Mouse (Mus musculus): ENCODE data around the gene Hacd4. TPM values are rescaled to one million over a fixed set of nuclear protein-coding genes. Genes with fewer than 3 reads are reported as not detected.

The Hacd4 gene
- 1 to 10 TPM; 1.5 to 2.0 TPM for total RNA-seq (2021)
- long read RNA-seq, experiment 1, full-length matches to known transcripts, result 1 of 1 reads
- long read RNA-seq, experiment 1, partial matches to known transcripts, result 0 of 1 reads
- long read RNA-seq, experiment 1, other reads (novel, unspliced or antisense), result 0 of 1 reads
- long read RNA-seq, experiment 2, full-length matches to known transcripts, result 1 of 3 reads
- long read RNA-seq, experiment 2, partial matches to known transcripts, result 0 of 3 reads
- long read RNA-seq, experiment 2, other reads (novel, unspliced or antisense), result 2 of 3 reads

GRCm38 (mm10) chr4:88438326-88438989 lies at the start of gene Hacd4:
Gene Hacd4 (minus strand): TSS chr4:88438928.
- DNase-seq (ENCODE audit: low spot score in 2 of 2), result peak in 1 of 2 experiments; percentile 11

GRCm38 (mm10) chr4:88488107-88488506 lies 49.4 kb upstream of the Hacd4 start:
- DNase-seq (ENCODE audit: low spot score in 2 of 2), result no peak

GRCm38 (mm10) chr4:88480130-88480529 lies 41.4 kb upstream of the Hacd4 start:
- DNase-seq (ENCODE audit: low spot score in 2 of 2), result no peak

GRCm38 (mm10) chr4:88478809-88479186 lies 40.1 kb upstream of the Hacd4 start:
- DNase-seq (ENCODE audit: low spot score in 2 of 2), result no peak

GRCm38 (mm10) chr4:88478177-88478808 lies 39.6 kb upstream of the Hacd4 start:
- DNase-seq (ENCODE audit: low spot score in 2 of 2), result no peak

GRCm38 (mm10) chr4:88476511-88477210 lies 37.9 kb upstream of the Hacd4 start:
- no peak for DNase-seq (ENCODE audit: low spot score in 2 of 2)

- DNase-seq (ENCODE audit: low spot score in 2 of 2), result no peak
These were observed 37.4 kb upstream of the Hacd4 start for GRCm38 (mm10) chr4:88476084-88476483.

GRCm38 (mm10) chr4:88471528-88471927 lies 32.8 kb upstream of the Hacd4 start:
- no peak for DNase-seq (ENCODE audit: low spot score in 2 of 2)

- DNase-seq (ENCODE audit: low spot score in 2 of 2), result no peak
These were observed 25.8 kb upstream of the Hacd4 start for GRCm38 (mm10) chr4:88464574-88464973.

- no peak for DNase-seq (ENCODE audit: low spot score in 2 of 2)
These were observed 24.4 kb upstream of the Hacd4 start for GRCm38 (mm10) chr4:88462981-88463646.

- DNase-seq (ENCODE audit: low spot score in 2 of 2), result no peak
These were observed 23.8 kb upstream of the Hacd4 start for GRCm38 (mm10) chr4:88462501-88462900.

GRCm38 (mm10) chr4:88461315-88461714 lies 22.6 kb upstream of the Hacd4 start:
- no peak for DNase-seq (ENCODE audit: low spot score in 2 of 2)

- DNase-seq (ENCODE audit: low spot score in 2 of 2), result no peak
These were observed 19.9 kb upstream of the Hacd4 start for GRCm38 (mm10) chr4:88458673-88459072.

- no peak for DNase-seq (ENCODE audit: low spot score in 2 of 2)
These were observed 19.4 kb upstream of the Hacd4 start for GRCm38 (mm10) chr4:88458093-88458492.

- DNase-seq (ENCODE audit: low spot score in 2 of 2), result no peak
These were observed 11.5 kb upstream of the Hacd4 start for GRCm38 (mm10) chr4:88450087-88450765.

- no peak for DNase-seq (ENCODE audit: low spot score in 2 of 2)
These were observed 10.2 kb upstream of the Hacd4 start for GRCm38 (mm10) chr4:88448976-88449375.

- DNase-seq (ENCODE audit: low spot score in 2 of 2), result no peak
These were observed 2.1 kb upstream of the Hacd4 start for GRCm38 (mm10) chr4:88440814-88441213.

GRCm38 (mm10) chr4:88439669-88440123 lies 968 bp upstream of the Hacd4 start:
- DNase-seq (ENCODE audit: low spot score in 2 of 2), result no peak

- DNase-seq (ENCODE audit: low spot score in 2 of 2), result no peak
These were observed 232 bp upstream of the Hacd4 start for GRCm38 (mm10) chr4:88438990-88439329.

GRCm38 (mm10) chr4:88437917-88438316 lies 811 bp downstream of the Hacd4 start:
- DNase-seq (ENCODE audit: low spot score in 2 of 2), result no peak

GRCm38 (mm10) chr4:88437166-88437565 lies 1.6 kb downstream of the Hacd4 start:
- no peak for DNase-seq (ENCODE audit: low spot score in 2 of 2)
